Mouse (Mus musculus) hindbrain, embryonic 10.5 days (tissue): ENCODE measurements around the gene Ttc39a. TPM values are rescaled to one million over a fixed set of nuclear protein-coding genes. Genes with fewer than 3 reads are reported as not detected.

Experiments used
- DNase-seq: peaks from one replicate; pipeline ENCODE4 v3.0.0-alpha.2; 2017; ENCODE audit warnings: low spot score
- H3K27ac ChIP-seq: fragments of 300-500 bp; sonication (generic); 2 replicates; pipeline ENCODE4 v1.5.1; 2016; ENCODE audit warnings: mild to moderate bottlenecking, moderate library complexity
- H3K27me3 ChIP-seq: fragments of 300-500 bp; sonication (generic); 2 replicates; pipeline ENCODE4 v1.6.1; 2016; ENCODE audit warnings: mild to moderate bottlenecking; ENCODE audit not compliant: poor library complexity, insufficient read depth, severe bottlenecking
- H3K36me3 ChIP-seq: fragments of 300-500 bp; sonication (generic); 2 replicates; pipeline ENCODE4 v1.6.1; 2016; ENCODE audit warnings: mild to moderate bottlenecking, moderate library complexity
- H3K4me1 ChIP-seq: fragments of 300-500 bp; sonication (generic); replicated peaks from 2 replicates; pipeline ENCODE4 v1.6.1; 2016; ENCODE audit warnings: mild to moderate bottlenecking
- H3K4me3 ChIP-seq: fragments of 300-500 bp; sonication (generic); 2 replicates; pipeline ENCODE4 v1.5.1; 2016; ENCODE audit warnings: mild to moderate bottlenecking, moderate library complexity
- H3K9me3 ChIP-seq: fragments of 300-500 bp; sonication (generic); 2 replicates; pipeline ENCODE4 v1.6.1; 2016; ENCODE audit warnings: mild to moderate bottlenecking, moderate library complexity
- WGBS: fragments of 180-500 bp; shearing (Covaris S2); methylation state at CpG from one replicate; pipeline ENCODE4 v1.1.7; 2016; 5-methylcytosine and 5-hydroxymethylcytosine counted together
- polyA plus RNA-seq: library from polyadenylated mRNA; unstranded; fragments of >200 nt; fragmentation: Nextera tagmentation; extraction: Ambion mirVana; gene quantifications from 2 replicates; pipeline ENCODE4 v1.2.1, GENCODE M21; 2016

Ttc39a gene
- polyA plus RNA-seq, 1 experiment from 2014 or later = 2.5 TPM

- Histone ChIP-seq H3K4me1 (peaks cover 14% of the 10 kb centered on the region), H3K36me3 (peaks cover 13% of the 10 kb centered on the region), H3K4me3 (peak overlapping the region; percentile 90), H3K27ac (peak overlapping the region; percentile 98), H3K9me3 (no peaks in the 10 kb centered on the region), H3K27me3 (no peaks in the 10 kb centered on the region)
- DNase-seq = peak; percentile 73
- WGBS = under 1% methylated on average over 62 of the region's 68 CpGs
These were observed 69.4 kb downstream of the Ttc39a start for GRCm38 (mm10) chr4:109475577-109476553.

GRCm38 (mm10) chr4:109476554-109477014, 70.2 kb downstream of the Ttc39a start:
- H3K27me3 ChIP-seq = no peaks in the 10 kb centered on the region
- H3K9me3 ChIP-seq = no peaks in the 10 kb centered on the region
- H3K27ac ChIP-seq = peak overlapping the region; percentile 98
- peak; percentile 93 for DNase-seq
- H3K4me3 ChIP-seq = peak overlapping the region; percentile 90
- peaks cover 14% of the 10 kb centered on the region for H3K4me1 ChIP-seq
- peaks cover 12% of the 10 kb centered on the region for H3K36me3 ChIP-seq
- under 1% methylated on average over 39 of the region's 39 CpGs for WGBS

- DNase-seq = no peak
- WGBS = 88% methylated on average over 3 of the region's 3 CpGs
- Histone ChIP-seq H3K27me3 (no peaks in the 10 kb centered on the region), H3K9me3 (no peaks in the 10 kb centered on the region), H3K36me3 (peaks cover 4% of the 10 kb centered on the region), H3K4me3 (no peak overlapping the region), H3K27ac (no peak overlapping the region), H3K4me1 (peaks cover 14% of the 10 kb centered on the region)
These were observed 71.0 kb downstream of the Ttc39a start for GRCm38 (mm10) chr4:109477454-109477853.

GRCm38 (mm10) chr4:109481424-109481823, 75.0 kb downstream of the Ttc39a start:
- WGBS = 86% methylated on average over 2 of the region's 2 CpGs
- Histone ChIP-seq H3K4me3 (no peak overlapping the region), H3K27ac (no peak overlapping the region), H3K9me3 (no peaks in the 10 kb centered on the region), H3K27me3 (no peaks in the 10 kb centered on the region), H3K4me1 (no peaks in the 10 kb centered on the region), H3K36me3 (no peaks in the 10 kb centered on the region)
- no peak for DNase-seq

GRCm38 (mm10) chr4:109482701-109483100, 76.3 kb downstream of the Ttc39a start:
- no peak overlapping the region for H3K4me3 ChIP-seq
- H3K27me3 ChIP-seq = no peaks in the 10 kb centered on the region
- WGBS = 87% methylated on average over 1 of the region's 1 CpGs

GRCm38 (mm10) chr4:109484621-109485020, 78.2 kb downstream of the Ttc39a start, which contains the start of gene Rnf11:
Rnf11 (minus strand) TSS chr4:109484728.
- no peak for DNase-seq
- no peaks in the 10 kb centered on the region for H3K36me3 ChIP-seq
- H3K27ac ChIP-seq = no peak within 1 kb of the TSS
- no peaks in the 10 kb centered on the region for H3K9me3 ChIP-seq
- no peak within 1 kb of the TSS for H3K4me3 ChIP-seq
- no peaks in the 10 kb centered on the region for H3K27me3 ChIP-seq
- WGBS = 79% methylated on average over 3 of the region's 3 CpGs
- no peaks in the 10 kb centered on the region for H3K4me1 ChIP-seq

More at GRCm38 (mm10) chr4:109482701-109483100, 76.3 kb downstream of the Ttc39a start:
- Histone ChIP-seq H3K4me1 (no peaks in the 10 kb centered on the region), H3K36me3 (no peaks in the 10 kb centered on the region), H3K27ac (no peak overlapping the region), H3K9me3 (no peaks in the 10 kb centered on the region)
- DNase-seq = no peak

- no peaks in the 10 kb centered on the region for H3K36me3 ChIP-seq
- no peaks in the 10 kb centered on the region for H3K27me3 ChIP-seq
- H3K4me1 ChIP-seq = no peaks in the 10 kb centered on the region
- WGBS = 64% methylated on average over 1 of the region's 1 CpGs
- no peak overlapping the region for H3K4me3 ChIP-seq
- H3K9me3 ChIP-seq = no peaks in the 10 kb centered on the region
- no peak for DNase-seq
- H3K27ac ChIP-seq = no peak overlapping the region
These were observed 82.4 kb downstream of the Ttc39a start for GRCm38 (mm10) chr4:109488812-109489211.

GRCm38 (mm10) chr4:109493581-109493980, 87.2 kb downstream of the Ttc39a start:
- no peak overlapping the region for H3K4me3 ChIP-seq
- DNase-seq = no peak
- H3K27ac ChIP-seq = no peak overlapping the region

More at GRCm38 (mm10) chr4:109493581-109493980, 87.2 kb downstream of the Ttc39a start:
- Histone ChIP-seq H3K4me1 (no peaks in the 10 kb centered on the region), H3K9me3 (no peaks in the 10 kb centered on the region), H3K27me3 (no peaks in the 10 kb centered on the region), H3K36me3 (no peaks in the 10 kb centered on the region)

Other genes starting within 250 kb of the Ttc39a start
- 59.5 and 66.7 TPM in 2 replicates for gene Osbpl9, start 204.4 kb upstream of the Ttc39a start, polyA plus RNA-seq
- 0.10 TPM in 1 of 2 replicates, not detected in the other for gene Calr4, start 172.1 kb upstream of the Ttc39a start, polyA plus RNA-seq
- 39.4 and 41.6 TPM in 2 replicates for gene Eps15, start 126.4 kb upstream of the Ttc39a start, polyA plus RNA-seq
- 23.4 and 30.3 TPM in 2 replicates for gene Rnf11, start 78.1 kb downstream of the Ttc39a start, polyA plus RNA-seq
- not detected in 2 replicates for gene 4930522H14Rik, start 124.7 kb downstream of the Ttc39a start, polyA plus RNA-seq